Mouse (Mus musculus) liver, embryonic 15.5 days (tissue): ENCODE results near the gene Cavin3. TPM values are rescaled to one million over a fixed set of nuclear protein-coding genes. Genes with fewer than 3 reads are reported as not detected.

Experiments
- ATAC-seq: fragments of 200-750 bp; cut with Nextera tagmentation; 2 replicates; pipeline ENCODE4 v1.8.0; 2017; ENCODE audit warnings: moderate number of reproducible peaks, mild to moderate bottlenecking, moderate library complexity; ENCODE audit not compliant: insufficient read depth
- H3K27ac ChIP-seq: fragments of 300-500 bp; sonication (generic); replicated peaks from 2 replicates; pipeline ENCODE4 v1.5.1; 2015; ENCODE audit warnings: mild to moderate bottlenecking, inconsistent platforms
- H3K27me3 ChIP-seq: fragments of 300-500 bp; sonication (generic); 2 replicates; pipeline ENCODE4 v1.6.1; 2015; ENCODE audit warnings: mild to moderate bottlenecking, inconsistent platforms
- H3K36me3 ChIP-seq: fragments of 300-500 bp; sonication (generic); replicated peaks from 2 replicates; pipeline ENCODE4 v1.6.1; 2015; ENCODE audit warnings: moderate library complexity, mild to moderate bottlenecking, inconsistent platforms
- H3K4me1 ChIP-seq: fragments of 300-500 bp; sonication (generic); replicated peaks from 2 replicates; pipeline ENCODE4 v1.6.1; 2015; ENCODE audit warnings: inconsistent platforms
- H3K4me2 ChIP-seq: fragments of 300-500 bp; sonication (generic); 2 replicates; pipeline ENCODE4 v1.6.1; 2015; ENCODE audit warnings: moderate library complexity, mild to moderate bottlenecking, inconsistent platforms
- H3K4me3 ChIP-seq: fragments of 300-500 bp; sonication (generic); replicated peaks from 2 replicates; pipeline ENCODE4 v1.5.1; 2015; ENCODE audit warnings: mild to moderate bottlenecking, inconsistent platforms
- H3K9ac ChIP-seq: fragments of 300-500 bp; sonication (generic); 2 replicates; pipeline ENCODE4 v1.6.1; 2015; ENCODE audit warnings: moderate library complexity, mild to moderate bottlenecking, inconsistent platforms
- H3K9me3 ChIP-seq: fragments of 300-500 bp; sonication (generic); replicated peaks from 2 replicates; pipeline ENCODE4 v1.6.1; 2016; ENCODE audit warnings: inconsistent platforms
- WGBS: fragments of 180-500 bp; shearing (Covaris S2); methylation state at CpG from one replicate; pipeline ENCODE4 v1.1.7; 2015; ENCODE audit warnings: mixed read lengths; ENCODE audit not compliant: insufficient replicate concordance; 5-methylcytosine and 5-hydroxymethylcytosine counted together
- polyA plus RNA-seq: library from polyadenylated mRNA; unstranded; fragments of >200 nt; fragmentation: Nextera tagmentation; extraction: Ambion mirVana; gene quantifications from 2 replicates; pipeline ENCODE4 v1.2.1, GENCODE M21; 2015

The Cavin3 gene
- polyA plus RNA-seq, result 5.5 and 5.7 TPM in 2 replicates

- H3K4me1 ChIP-seq, result peaks cover 9% of the 10 kb centered on the region; the same call in 1 of the 2 replicates
- ATAC-seq, result no peak
- peak within 1 kb of the TSS; percentile 60 for H3K4me2 ChIP-seq
- 5% methylated on average over 62 of the region's 63 CpGs for WGBS
- no peak within 1 kb of the TSS for H3K27ac ChIP-seq
- H3K36me3 ChIP-seq, result no peaks in the 10 kb centered on the region
- H3K9ac ChIP-seq, result no peak within 1 kb of the TSS
- H3K9me3 ChIP-seq, result no peaks in the 10 kb centered on the region
- H3K4me3 ChIP-seq, result peak within 1 kb of the TSS; percentile 40
- H3K27me3 ChIP-seq, result peaks cover 20% of the 10 kb centered on the region
These were observed at the start of gene Cavin3 for GRCm38 (mm10) chr7:105481505-105482411. TSS of gene Cavin3 (minus strand) at chr7:105482300.

- Histone ChIP-seq H3K9me3 (no peaks in the 10 kb centered on the region), H3K9ac (no peak overlapping the region), H3K27ac (no peak overlapping the region), H3K27me3 (no peaks in the 10 kb centered on the region), H3K4me2 (no peak overlapping the region), H3K4me1 (no peaks in the 10 kb centered on the region), H3K36me3 (no peaks in the 10 kb centered on the region), H3K4me3 (no peak overlapping the region)
- peak; percentile 22; the same call in 1 of the 2 replicates for ATAC-seq
- 61% methylated on average over 4 of the region's 4 CpGs for WGBS
These were observed 46.0 kb upstream of the Cavin3 start for GRCm38 (mm10) chr7:105528094-105528493.

DNA sequence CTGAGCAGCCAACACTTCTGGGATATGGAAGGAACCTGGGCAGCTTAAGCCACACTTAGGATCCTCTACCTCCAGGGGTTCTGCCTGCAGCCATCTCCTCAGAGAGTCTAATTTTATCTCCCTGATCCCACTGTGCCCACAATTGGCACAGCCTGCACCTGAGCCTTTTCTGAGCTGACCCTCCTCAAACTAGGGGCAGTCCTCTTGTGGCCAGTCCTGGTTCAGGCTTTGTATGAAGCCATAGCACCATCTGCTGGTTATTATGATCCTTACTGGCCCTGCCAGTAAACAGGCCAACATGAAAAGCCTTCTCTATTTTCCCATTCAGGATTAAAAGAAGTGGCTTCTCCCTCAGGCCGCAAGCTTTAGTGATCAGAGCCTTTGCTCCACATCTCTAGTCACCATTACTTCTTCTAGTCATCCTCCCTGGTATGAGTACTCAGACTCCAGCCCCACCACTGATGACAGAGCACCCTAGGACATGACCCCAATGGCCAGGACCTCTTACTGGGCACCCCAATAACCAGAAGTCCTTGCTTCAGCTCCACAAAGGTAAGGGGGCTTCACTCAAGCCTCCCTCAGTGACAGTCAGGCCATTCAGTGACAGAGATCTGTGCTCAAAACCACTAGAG, 45.3 kb upstream of the Cavin3 start:
- no peaks in the 10 kb centered on the region for H3K27me3 ChIP-seq
- no peaks in the 10 kb centered on the region for H3K4me1 ChIP-seq
- H3K9ac ChIP-seq, result no peak overlapping the region
- H3K4me3 ChIP-seq, result no peak overlapping the region
- H3K36me3 ChIP-seq, result no peaks in the 10 kb centered on the region
- no peak overlapping the region for H3K4me2 ChIP-seq
- WGBS, result 32% methylated on average over 1 of the region's 1 CpGs
- ATAC-seq, result no peak
- no peak overlapping the region for H3K27ac ChIP-seq
- no peaks in the 10 kb centered on the region for H3K9me3 ChIP-seq

- Histone ChIP-seq H3K9ac (no peak overlapping the region), H3K4me1 (no peaks in the 10 kb centered on the region), H3K4me2 (no peak overlapping the region), H3K27ac (no peak overlapping the region), H3K9me3 (no peaks in the 10 kb centered on the region), H3K36me3 (no peaks in the 10 kb centered on the region), H3K27me3 (no peaks in the 10 kb centered on the region), H3K4me3 (no peak overlapping the region)
- ATAC-seq, result no peak
- WGBS, result 50% methylated on average over 2 of the region's 2 CpGs
These were observed 42.1 kb upstream of the Cavin3 start for GRCm38 (mm10) chr7:105524222-105524621.

GRCm38 (mm10) chr7:105520201-105520600, 38.1 kb upstream of the Cavin3 start:
- Histone ChIP-seq H3K9ac (no peak overlapping the region), H3K4me2 (no peak overlapping the region), H3K27me3 (no peaks in the 10 kb centered on the region), H3K4me3 (no peak overlapping the region), H3K4me1 (no peaks in the 10 kb centered on the region), H3K36me3 (no peaks in the 10 kb centered on the region), H3K9me3 (no peaks in the 10 kb centered on the region), H3K27ac (no peak overlapping the region)
- ATAC-seq, result no peak
- WGBS, result 45% methylated on average over 6 of the region's 6 CpGs

DNA sequence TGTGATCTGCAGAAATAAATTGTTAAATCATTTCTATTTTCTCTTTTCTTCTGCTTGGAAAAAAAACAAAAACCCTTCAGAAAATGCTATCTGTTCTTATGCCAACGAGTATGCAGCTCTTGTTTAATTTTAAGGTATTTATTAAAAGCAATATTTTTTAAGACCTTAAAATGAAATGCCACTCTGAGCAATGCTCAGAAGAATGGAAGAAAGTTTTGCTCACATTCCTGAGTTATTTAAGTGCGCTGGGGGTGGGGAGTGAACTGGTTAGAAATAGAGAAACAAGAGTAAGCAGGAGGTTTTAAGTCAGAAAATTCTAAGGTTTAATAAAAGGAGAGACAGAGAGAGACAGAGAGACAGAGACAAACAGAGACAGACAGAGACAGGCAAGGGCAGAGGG, 37.7 kb upstream of the Cavin3 start:
- no peak overlapping the region for H3K27ac ChIP-seq
- 47% methylated on average over 2 of the region's 2 CpGs for WGBS
- no peak overlapping the region for H3K4me3 ChIP-seq
- ATAC-seq, result no peak
- no peaks in the 10 kb centered on the region for H3K27me3 ChIP-seq
- no peak overlapping the region for H3K4me2 ChIP-seq
- no peaks in the 10 kb centered on the region for H3K9me3 ChIP-seq
- H3K9ac ChIP-seq, result no peak overlapping the region
- H3K36me3 ChIP-seq, result no peaks in the 10 kb centered on the region
- H3K4me1 ChIP-seq, result no peaks in the 10 kb centered on the region

GRCm38 (mm10) chr7:105519336-105519735, 37.2 kb upstream of the Cavin3 start:
- no peak for ATAC-seq
- no peaks in the 10 kb centered on the region for H3K9me3 ChIP-seq
- no peaks in the 10 kb centered on the region for H3K4me1 ChIP-seq
- no peak overlapping the region for H3K4me3 ChIP-seq
- H3K36me3 ChIP-seq, result no peaks in the 10 kb centered on the region
- H3K27ac ChIP-seq, result no peak overlapping the region
- H3K9ac ChIP-seq, result no peak overlapping the region
- no peak overlapping the region for H3K4me2 ChIP-seq
- H3K27me3 ChIP-seq, result no peaks in the 10 kb centered on the region
- 57% methylated on average over 11 of the region's 11 CpGs for WGBS

- Histone ChIP-seq H3K27me3 (no peaks in the 10 kb centered on the region), H3K27ac (no peak overlapping the region), H3K9me3 (no peaks in the 10 kb centered on the region), H3K4me2 (no peak overlapping the region), H3K9ac (no peak overlapping the region), H3K36me3 (no peaks in the 10 kb centered on the region), H3K4me1 (no peaks in the 10 kb centered on the region), H3K4me3 (no peak overlapping the region)
- 52% methylated on average over 9 of the region's 9 CpGs for WGBS
- no peak for ATAC-seq
These were observed 34.7 kb upstream of the Cavin3 start for GRCm38 (mm10) chr7:105516669-105517360.

DNA sequence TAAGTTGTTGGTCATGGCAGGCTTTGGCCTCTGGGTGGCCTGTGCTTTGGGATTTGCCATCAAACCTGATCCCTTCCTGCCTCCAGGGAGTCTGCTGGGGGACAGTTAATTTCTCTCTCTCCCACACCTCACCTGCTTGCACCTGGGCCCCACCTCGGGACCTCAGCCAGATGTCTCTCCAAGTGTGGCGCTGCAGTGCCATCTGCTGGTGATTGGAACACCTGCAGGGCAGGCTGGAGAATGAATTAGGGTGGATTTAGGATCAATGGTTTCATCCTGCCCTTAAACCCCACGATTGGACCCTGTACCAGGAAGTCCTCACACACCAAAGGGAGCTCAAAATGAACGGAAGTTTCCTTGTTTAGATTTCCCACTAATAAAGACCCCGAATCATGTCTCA, 33.1 kb upstream of the Cavin3 start:
- Histone ChIP-seq H3K9me3 (no peaks in the 10 kb centered on the region), H3K27ac (no peak overlapping the region), H3K9ac (no peak overlapping the region), H3K4me3 (no peak overlapping the region), H3K27me3 (no peaks in the 10 kb centered on the region), H3K4me1 (no peaks in the 10 kb centered on the region), H3K4me2 (no peak overlapping the region), H3K36me3 (no peaks in the 10 kb centered on the region)
- no peak for ATAC-seq
- WGBS, result 8% methylated on average over 5 of the region's 5 CpGs

GRCm38 (mm10) chr7:105514561-105514960, 32.5 kb upstream of the Cavin3 start:
- no peak overlapping the region for H3K4me3 ChIP-seq
- no peak for ATAC-seq
- H3K36me3 ChIP-seq, result no peaks in the 10 kb centered on the region
- H3K27me3 ChIP-seq, result no peaks in the 10 kb centered on the region
- no peak overlapping the region for H3K27ac ChIP-seq
- H3K9ac ChIP-seq, result no peak overlapping the region
- no peaks in the 10 kb centered on the region for H3K9me3 ChIP-seq
- no peaks in the 10 kb centered on the region for H3K4me1 ChIP-seq
- 54% methylated on average over 5 of the region's 5 CpGs for WGBS
- H3K4me2 ChIP-seq, result no peak overlapping the region

GRCm38 (mm10) chr7:105513845-105514291, 31.8 kb upstream of the Cavin3 start:
- Histone ChIP-seq H3K27ac (no peak overlapping the region), H3K4me2 (no peak overlapping the region), H3K4me1 (no peaks in the 10 kb centered on the region), H3K36me3 (no peaks in the 10 kb centered on the region), H3K9me3 (no peaks in the 10 kb centered on the region), H3K9ac (no peak overlapping the region), H3K4me3 (no peak overlapping the region), H3K27me3 (no peaks in the 10 kb centered on the region)
- 48% methylated on average over 5 of the region's 5 CpGs for WGBS
- ATAC-seq, result no peak
